Mouse (Mus musculus): ENCODE results near the gene Lig1. TPM values are rescaled to one million over a fixed set of nuclear protein-coding genes. Genes with fewer than 3 reads are reported as not detected.

Lig1 gene
- total RNA-seq, 2 experiments from 2014 or later, result 6.3 to 9.1 TPM

GRCm38 (mm10) chr7:13324316-13324715 lies 47.2 kb downstream of the Lig1 start, which contains the start of gene Pla2g4c:
Gene Pla2g4c, plus strand, starts transcription at chr7:13324655.
- no peak for DNase-seq (ENCODE audit: low spot score in 2 of 2)
- Histone ChIP-seq H3K27ac (no peak within 1 kb of the TSS), H3K4me3 (no peak within 1 kb of the TSS)
- TF ChIP-seq CTCF (conservative IDR thresholded peaks at IDR 0.05), result no peak

GRCm38 (mm10) chr7:13330575-13330974 lies 53.5 kb downstream of the Lig1 start:
- no peak for TF ChIP-seq CTCF (conservative IDR thresholded peaks at IDR 0.05)

GRCm38 (mm10) chr7:13355943-13356342 lies 78.9 kb downstream of the Lig1 start:
- Histone ChIP-seq H3K27ac (no peak overlapping the region), H3K4me3 (no peak overlapping the region)
- DNase-seq (ENCODE audit: low spot score in 2 of 2), result no peak
- TF ChIP-seq CTCF (conservative IDR thresholded peaks at IDR 0.05), result no peak

More at GRCm38 (mm10) chr7:13330575-13330974, 53.5 kb downstream of the Lig1 start:
- H3K4me3 ChIP-seq, result no peak overlapping the region
- H3K27ac ChIP-seq, result no peak overlapping the region
- no peak for DNase-seq (ENCODE audit: low spot score in 2 of 2)

Other genes starting within 250 kb of the Lig1 start
- 100 to 1,000 TPM; 133 to 141 TPM for gene Chmp2a, start 242.5 kb upstream of the Lig1 start, total RNA-seq (2021)
- gene Ube2m, start 239.0 kb upstream of the Lig1 start, total RNA-seq (2021), result 100 to 1,000 TPM; 190 to 199 TPM
- 10 to 100 TPM; 15.7 to 17.8 TPM for gene Mzf1, start 222.5 kb upstream of the Lig1 start, total RNA-seq (2021)
- not detected for gene Vmn1r85, start 182.1 kb upstream of the Lig1 start, total RNA-seq (2021)
- not detected for gene Vmn1r86, start 157.4 kb upstream of the Lig1 start, total RNA-seq (2021)
- gene Vmn1r87, start 137.1 kb upstream of the Lig1 start, total RNA-seq (2021), result not detected
- under 1 TPM; 0.15 to 0.17 TPM for gene Vmn1r88, start 117.7 kb upstream of the Lig1 start, total RNA-seq (2021)
- gene Vmn1r89, start 64.3 kb upstream of the Lig1 start, total RNA-seq (2021), result not detected
- gene Zswim9, start 1.4 kb downstream of the Lig1 start, total RNA-seq (2021), result 10 to 100 TPM; 16.4 to 16.7 TPM
- gene Pla2g4c, start 47.4 kb downstream of the Lig1 start, total RNA-seq (2021), result under 1 TPM in 1 of 2 experiments, not detected in 1; 0.44 TPM
- under 1 TPM; 0.41 to 0.59 TPM for gene Cabp5, start 120.8 kb downstream of the Lig1 start, total RNA-seq (2021)
- not detected for gene Bsph1, start 173.6 kb downstream of the Lig1 start, total RNA-seq (2021)